Mouse (Mus musculus): ENCODE data around the gene 4833423E24Rik.
A peak's percentile ranks its signal among the peaks of the same experiment; 100 is the strongest.

The 4833423E24Rik gene

DNA sequence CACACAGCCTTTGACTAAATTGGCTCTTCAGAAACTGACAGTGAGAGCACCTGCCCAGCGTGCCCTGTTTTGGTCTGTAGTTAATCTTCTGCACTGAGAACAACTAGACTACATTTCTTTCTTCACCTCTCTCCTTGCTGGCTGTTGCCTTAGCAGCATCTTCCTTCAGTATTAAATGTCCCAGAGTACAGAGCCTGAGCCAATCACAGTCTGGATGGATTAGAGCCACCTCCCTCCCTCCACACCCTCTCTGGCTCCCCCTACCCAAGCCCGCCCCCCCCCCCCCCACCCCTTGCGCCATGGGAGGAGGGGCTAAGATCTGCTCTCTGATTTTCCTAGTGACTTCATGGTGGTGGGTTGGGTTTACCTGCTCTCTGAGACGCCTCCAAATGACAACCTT is at the start of gene 4833423E24Rik:
Gene 4833423E24Rik, minus strand, starts transcription at position 146 of the 400 bp plus-strand sequence.
- no peak for DNase-seq

DNA sequence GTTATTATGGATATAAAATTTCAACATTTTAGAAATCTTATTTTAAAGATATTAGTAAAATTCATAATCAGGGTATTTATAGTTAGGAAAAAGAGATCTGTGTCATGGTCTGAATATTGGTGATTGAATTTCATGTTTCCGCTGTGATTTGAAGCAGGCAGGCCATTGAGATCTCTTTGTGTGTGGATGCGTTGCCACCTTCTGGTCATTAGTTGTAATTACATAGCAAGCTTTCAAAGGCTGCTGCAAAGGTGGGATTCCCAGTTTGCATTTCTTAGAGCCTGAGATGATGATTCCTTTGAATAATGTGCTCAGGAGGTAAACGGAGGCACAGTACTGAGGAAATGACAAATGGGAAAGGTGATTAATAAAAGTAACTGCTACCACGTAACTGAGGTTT is 42.4 kb upstream of the 4833423E24Rik start:
- DNase-seq = peak; percentile 3

DNA sequence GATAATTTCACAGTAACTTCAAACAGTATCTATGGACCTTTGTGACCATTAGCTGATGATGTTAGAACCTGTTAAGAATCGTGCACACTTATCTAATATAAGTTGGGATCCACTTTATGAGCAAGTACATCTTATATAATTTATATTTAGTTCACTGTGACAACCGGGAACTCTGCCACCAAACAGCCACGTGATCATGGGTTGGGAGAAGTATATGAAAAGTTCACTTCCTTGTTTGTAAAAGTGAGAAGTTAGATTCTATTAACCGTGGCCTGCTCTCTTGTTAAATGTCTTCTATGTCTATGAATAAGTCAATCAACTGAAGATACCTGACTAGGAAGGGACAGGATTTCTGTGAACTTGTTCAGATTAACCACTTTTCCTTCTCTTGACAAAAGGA is 41.4 kb upstream of the 4833423E24Rik start:
- no peak for DNase-seq

DNA sequence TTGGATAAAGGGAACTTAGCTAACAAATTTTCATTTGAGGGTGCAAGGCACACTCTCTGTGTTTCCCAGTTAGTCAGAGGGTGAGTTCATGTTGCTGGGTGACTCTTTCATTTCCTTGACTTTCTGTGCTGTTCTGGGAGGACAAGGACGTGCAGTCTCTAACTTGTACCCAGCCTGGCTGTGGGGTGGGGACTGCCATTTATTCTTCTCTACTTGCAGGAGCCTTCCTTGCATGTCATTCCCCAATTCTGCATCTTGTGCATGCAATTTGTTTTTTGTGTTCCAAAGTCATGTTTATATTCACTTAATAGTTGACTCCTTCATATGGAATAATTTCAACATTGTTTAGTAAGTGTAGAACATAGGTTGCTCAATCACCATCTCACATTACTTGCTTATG is 36.0 kb upstream of the 4833423E24Rik start:
- no peak for DNase-seq

DNA sequence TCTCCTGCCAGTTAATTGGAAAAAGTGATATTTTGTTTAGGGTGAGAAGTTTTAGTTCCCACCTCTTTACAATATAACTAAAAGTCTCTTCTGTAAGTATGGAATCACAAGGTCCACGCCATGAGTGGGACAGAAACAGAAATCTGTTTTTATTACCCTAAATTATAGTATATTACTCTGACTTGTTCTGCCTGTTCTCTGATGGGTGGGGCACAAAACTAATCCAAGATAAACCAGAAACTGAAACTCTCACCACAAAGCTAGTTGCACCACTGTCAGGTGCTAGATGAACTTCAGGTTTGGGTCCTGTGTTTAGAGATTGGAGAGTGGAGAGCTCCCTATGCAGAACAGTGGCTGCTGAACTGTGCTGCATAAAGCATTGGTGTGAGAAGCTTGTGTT is 15.1 kb upstream of the 4833423E24Rik start:
- no peak for DNase-seq

DNA sequence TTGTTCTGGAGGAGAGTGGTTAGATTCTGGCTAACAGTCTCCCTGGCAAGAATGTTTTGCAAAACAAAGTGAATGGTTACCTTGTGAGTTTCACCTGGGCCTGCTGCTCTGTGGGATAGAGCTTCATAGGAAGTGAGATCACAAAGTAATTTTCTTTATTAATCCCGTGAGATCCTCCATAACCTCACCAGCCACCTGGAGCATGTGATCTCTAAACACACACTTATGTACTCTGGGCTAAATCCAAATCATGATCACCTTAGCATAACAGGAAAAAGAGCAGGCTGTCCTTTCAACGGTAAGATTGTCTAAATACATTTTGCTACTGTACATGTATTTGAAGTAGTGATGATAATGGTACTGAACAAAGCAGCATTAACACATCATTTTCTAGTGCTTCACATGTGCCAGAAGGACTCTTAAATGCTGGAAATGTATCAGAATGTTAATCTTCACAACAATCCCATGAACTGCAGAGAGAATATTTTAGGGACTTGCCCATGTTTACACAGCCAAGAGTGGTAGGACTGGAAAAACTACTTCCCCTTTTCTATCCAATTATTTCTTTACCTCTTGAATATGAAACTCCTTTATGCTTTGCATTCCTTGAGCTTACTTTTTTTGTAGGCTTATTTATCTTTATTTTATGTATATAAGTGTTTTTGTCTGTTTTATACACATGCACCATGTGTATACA is 13.4 kb upstream of the 4833423E24Rik start:
- no peak for DNase-seq

DNA sequence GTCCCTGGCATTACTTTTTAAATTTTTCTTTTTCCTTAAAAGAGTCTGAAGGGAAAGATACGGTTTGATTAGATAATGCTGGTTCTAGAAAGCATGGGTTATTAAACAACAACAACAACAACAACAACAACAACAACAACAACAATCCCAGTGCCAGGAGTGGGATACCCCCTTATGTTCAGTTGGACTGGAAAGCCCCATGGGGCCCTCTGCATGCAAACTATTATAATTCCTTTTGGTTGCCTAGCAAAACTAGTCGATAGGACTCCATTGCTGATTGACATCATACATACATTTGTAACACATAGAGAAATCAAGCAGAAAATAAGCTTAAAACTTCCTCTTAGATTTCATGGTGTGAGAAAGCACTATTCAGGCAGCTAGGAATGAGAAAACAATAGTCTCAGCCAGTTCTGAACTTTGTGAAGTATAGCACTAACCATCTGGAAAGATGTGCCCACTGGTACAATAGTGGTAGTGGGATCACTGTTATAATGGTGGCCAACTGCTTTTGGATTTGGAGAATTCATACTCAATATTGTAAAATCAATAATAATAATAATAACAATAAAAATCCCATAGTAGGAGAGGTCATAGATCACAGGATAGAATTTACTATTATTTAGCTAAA is 4.2 kb upstream of the 4833423E24Rik start:
- DNase-seq = no peak

DNA sequence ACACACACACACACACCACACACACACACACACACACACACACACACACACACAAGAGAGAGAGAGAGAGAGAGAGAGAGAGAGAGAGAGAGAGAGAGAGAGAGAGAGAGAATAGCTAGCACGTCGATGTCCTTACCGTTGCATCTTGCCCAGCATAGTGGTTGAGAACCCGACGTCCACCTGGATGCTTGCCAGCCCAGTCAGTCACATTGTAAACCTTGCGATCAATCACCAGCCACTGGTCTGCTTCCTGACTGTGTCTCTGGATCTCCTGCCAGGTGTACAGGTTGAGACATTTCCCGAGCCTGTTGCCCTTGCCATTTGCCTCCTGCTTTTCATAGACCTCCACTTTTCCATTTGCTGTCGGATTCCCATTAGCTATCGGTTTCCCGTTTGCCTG is 532 bp downstream of the 4833423E24Rik start:
- peak; percentile 3 for DNase-seq

DNA sequence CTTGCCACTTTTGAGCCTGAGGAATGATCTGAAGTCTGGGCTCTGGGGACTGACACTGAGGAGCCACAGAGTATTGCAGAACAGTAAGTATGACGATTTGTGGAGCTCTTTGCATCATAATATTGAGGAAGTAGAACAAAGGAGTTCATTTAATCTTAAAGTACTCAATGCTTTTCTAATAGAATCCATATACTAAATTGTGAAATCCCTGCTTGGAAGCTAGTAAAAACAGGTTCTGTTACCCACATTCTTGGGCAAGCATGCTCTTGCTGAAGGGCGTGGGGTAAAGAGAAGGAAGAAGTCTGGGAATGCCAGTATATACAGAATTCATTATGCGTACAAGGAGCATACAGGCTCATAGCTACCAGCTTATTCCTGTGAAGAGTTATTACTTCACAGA is 8.4 kb downstream of the 4833423E24Rik start:
- DNase-seq = no peak

DNA sequence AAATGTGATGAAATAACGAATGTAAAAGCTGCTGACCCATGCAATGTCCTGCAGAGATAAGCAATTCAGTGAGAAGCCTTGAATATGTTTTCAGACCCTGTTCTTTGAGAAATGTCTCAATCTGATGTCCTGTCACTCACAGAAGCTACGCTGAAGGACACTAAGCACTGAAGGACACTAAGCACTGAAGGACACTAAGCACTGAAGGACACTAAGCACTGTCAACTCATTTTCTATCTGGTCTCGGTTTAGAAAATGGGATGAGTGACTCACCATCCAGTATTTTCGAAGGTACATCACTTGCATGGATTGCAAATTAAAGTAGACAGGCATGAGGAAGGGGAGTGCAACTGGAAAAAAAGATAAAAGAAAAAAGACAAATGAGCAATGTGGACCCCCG is 28.4 kb downstream of the 4833423E24Rik start:
- no peak for DNase-seq

DNA sequence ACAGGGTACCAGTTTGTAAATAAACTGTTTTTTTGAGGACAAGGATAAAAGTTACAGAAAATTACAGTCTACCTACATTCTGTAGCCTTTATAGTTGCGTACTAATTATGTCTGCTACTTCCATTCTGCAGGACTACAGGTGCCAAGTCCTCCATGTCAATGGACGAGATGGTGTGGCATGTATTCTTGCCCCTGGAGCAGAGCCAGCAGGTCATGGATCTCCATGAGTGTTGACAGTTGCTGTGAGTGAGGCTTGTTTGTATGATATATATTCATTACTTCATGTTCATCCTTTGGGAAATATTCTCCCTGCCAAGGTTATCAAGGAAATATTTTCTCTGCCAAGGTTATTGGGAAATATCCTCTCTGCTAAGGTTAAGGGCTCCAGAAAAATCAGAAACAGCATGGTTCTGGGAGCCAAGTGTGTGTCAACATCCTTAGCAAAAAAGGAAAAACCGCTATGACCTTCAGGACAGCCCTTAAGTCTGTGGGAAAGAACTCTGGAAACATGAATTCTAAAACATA is 52.0 kb downstream of the 4833423E24Rik start:
- no peak for DNase-seq

DNA sequence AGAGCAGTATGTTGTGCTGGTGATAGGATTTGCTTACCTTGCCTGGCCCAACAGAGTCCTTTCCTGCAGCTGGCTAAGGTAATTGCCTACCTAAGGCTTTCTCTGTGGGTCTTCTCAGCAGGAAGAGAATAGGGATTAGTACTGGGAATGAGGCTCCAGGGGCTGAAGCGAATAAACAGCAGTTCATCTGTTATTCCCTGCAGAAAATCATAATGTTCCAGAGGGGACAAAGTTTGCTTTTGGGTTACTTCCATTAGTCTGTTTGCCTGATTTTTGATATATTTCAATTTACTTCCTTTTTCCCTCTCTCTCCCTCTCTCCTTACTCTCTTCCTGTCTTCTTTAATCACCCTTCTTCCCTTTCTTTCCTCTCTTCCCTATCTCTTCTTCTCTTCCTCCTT is 75.3 kb downstream of the 4833423E24Rik start, which contains the start of gene Olfr995:
Gene Olfr995, minus strand, starts transcription at position 101 of the 400 bp plus-strand sequence.
- DNase-seq = no peak

DNA sequence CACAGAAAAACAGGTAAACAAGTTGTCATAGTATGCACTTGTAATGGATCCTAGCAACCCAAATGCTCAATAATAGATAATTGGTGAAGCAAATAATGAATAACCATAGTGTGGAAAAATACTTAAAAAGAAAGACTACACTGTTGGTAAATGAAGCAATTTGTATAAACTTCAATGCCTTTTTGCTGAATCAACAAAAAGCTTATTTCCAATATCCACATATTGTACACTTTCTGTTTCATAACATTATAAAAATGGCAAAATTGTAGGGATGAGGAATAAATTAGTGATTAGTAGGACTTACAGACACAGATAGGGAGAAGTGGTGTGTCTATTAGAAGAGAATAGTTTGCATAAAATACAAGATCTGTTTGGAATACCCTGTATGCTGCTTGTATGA is 76.3 kb downstream of the 4833423E24Rik start:
- no peak for DNase-seq

DNA sequence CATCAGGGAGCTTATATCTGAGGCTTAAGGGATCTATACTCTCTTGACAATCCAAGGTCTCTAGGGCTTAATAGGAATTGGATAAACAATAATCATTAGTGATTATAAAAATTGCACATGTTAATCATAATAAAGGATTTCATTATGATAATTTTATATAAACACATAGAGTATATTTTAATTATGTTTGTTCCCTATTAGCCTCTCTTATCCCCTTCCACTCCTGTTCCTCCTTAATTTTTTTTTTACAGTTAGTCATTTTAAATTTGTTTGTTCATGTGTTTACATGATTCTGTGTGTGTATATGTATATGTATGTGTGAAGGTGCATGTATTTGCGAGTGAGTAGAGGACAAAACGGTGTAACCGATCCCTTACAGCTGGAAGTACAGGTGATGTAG is 82.5 kb downstream of the 4833423E24Rik start, which contains the start of gene Olfr994:
Gene Olfr994, minus strand, starts transcription at position 101 of the 400 bp plus-strand sequence.
- no peak for DNase-seq

Measured in right cerebral cortex, postnatal 4 days (tissue).